Mouse (Mus musculus): ENCODE data around the gene Map3k1. TPM values are rescaled to one million over a fixed set of nuclear protein-coding genes. Genes with fewer than 3 reads are reported as not detected.
A peak's percentile ranks its signal among the peaks of the same experiment; 100 is the strongest.
"Not testable (repeated sequence)": the region's sequence is repeated elsewhere in the genome, so short reads cannot be mapped to it uniquely, and the experiment has no call there.

The Map3k1 gene
- polyA plus RNA-seq, 2 experiments from 2014 or later = 117 to 125 TPM

GRCm38 (mm10) chr13:111741204-111741990, 67.4 kb downstream of the Map3k1 start:
- ATAC-seq = no peak

DNA sequence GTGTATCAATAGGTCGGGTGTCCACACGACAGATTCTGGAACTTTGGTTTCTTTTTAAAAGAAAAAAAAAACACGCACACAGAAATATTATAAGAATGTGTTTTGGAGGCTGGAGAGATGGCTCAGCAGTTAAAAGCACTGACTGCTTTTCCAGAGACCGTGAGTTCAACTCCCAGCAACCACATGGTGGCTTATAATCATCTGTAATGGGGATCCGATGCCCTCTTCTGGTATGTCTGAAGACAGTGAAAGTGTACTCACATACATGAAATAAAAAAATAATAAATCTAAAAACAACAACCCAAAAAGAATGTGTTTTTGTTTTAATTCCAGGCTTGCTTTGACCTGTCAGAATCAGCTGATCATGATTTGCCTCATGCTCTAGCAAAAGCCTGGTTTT, 81.9 kb downstream of the Map3k1 start:
- no peak for ATAC-seq

GRCm38 (mm10) chr13:111725165-111726077, 83.4 kb downstream of the Map3k1 start:
- peak; percentile 90 for ATAC-seq

- peak; percentile 31 for ATAC-seq
These were observed 84.0 kb downstream of the Map3k1 start for GRCm38 (mm10) chr13:111724811-111725164.

GRCm38 (mm10) chr13:111719726-111720125, 89.1 kb downstream of the Map3k1 start:
- no peak for ATAC-seq

GRCm38 (mm10) chr13:111710531-111710930, 98.3 kb downstream of the Map3k1 start:
- ATAC-seq = no peak

DNA sequence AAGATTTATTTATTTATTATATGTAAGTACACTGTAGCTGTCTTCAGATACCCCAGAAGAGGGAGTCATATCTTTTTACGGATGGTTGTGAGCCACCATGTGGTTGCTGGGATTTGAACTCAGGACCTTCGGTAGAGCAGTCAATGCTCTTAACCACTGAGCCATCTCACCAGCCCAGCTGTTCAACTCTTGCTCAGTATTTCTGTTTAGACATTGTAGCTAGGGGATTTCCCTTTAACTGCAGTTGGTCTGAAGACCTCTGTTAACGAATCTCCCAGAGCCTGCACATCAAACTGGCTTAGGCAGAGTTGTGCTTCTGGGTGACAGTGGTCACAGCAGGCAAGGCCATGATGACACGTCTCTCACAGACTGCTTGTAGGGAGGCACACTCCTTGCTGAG, 104.8 kb downstream of the Map3k1 start:
- not testable (repeated sequence) for ATAC-seq

DNA sequence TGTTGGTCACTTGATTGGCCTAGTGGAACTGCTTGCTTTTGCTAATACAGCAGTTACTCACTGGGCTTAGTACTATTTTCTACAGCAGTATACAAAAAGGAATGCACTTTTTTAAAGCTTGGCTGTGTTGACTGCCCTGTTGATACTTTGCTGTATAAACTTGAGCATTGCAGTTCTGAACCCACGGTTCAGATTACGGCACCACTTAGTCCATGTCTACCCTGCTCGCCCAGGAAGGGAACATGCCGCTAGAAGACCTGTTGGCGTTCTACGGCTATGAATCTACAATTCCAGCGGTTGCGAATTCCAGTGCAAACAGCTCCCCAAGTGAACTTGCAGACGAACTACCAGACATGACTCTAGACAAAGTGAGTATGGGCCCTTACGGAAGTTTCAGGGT, 105.4 kb downstream of the Map3k1 start:
- ATAC-seq = no peak

Other genes starting within 250 kb of the Map3k1 start
- gene Gm10198, start 216.2 kb downstream of the Map3k1 start, polyA plus RNA-seq (2017; shearing (Covaris generic)) = not detected
- gene Mier3, start 128.0 kb downstream of the Map3k1 start, polyA plus RNA-seq (2017; shearing (Covaris generic)) = 10 to 100 TPM; 12.3 to 16.5 TPM

Measured in CD4-positive, CD25-positive, alpha-beta regulatory T cell, adult 4 months (primary cell).